ENCODE assay signal across 22 mouse cellular contexts in genomic region chr1:38662616-38663193, GRCm38 (mm10). TPM values are rescaled to one million over a fixed set of nuclear protein-coding genes. Genes with fewer than 3 reads are reported as not detected.
DNase-seq lines count a peak whose midpoint lies in the region; ATAC-seq and TF ChIP-seq lines count a peak whose summit lies in the region.
"Had no signal": no experiment of that assay in that cellular context is flagged by ENCODE, and none has a peak within 500 bp of the region (broad histone marks: within the 10 kb centered on the region; RNA-seq: fewer than 3 reads in every experiment).

No protein-coding gene starts in this region.

- peak overlapping the region; percentile 1; the same call in 1 of the 2 replicates for H3K4me2 ChIP-seq in heart, postnatal 0 days (ENCODE audit: low read depth, low read length)
- H3K4me2 ChIP-seq: forebrain, embryonic 12.5 days; hindbrain, embryonic 13.5 days; intestine, embryonic 15.5 days; limb, embryonic 12.5 days; liver, embryonic 13.5 days; lung, embryonic 15.5 days; midbrain, embryonic 13.5 days; neural tube, embryonic 13.5 days; stomach, embryonic 15.5 days had no signal

- no peak for TF ChIP-seq CTCF in heart, postnatal 0 days (IDR thresholded peaks at IDR 0.05; ENCODE audit: low read depth)

- WGBS in heart, postnatal 0 days, result 26% methylated on average over 3 of the region's 3 CpGs

- DNase-seq in heart, postnatal 0 days (ENCODE audit: low spot score), result no peak
- no peak for DNase-seq in heart, postnatal 10 days
- DNase-seq in thymus, postnatal 14 days, result peak; percentile 43
- DNase-seq in thymus, postnatal 36 days, result no peak
- DNase-seq in thymus, postnatal 25 days, result peak; percentile 30
- DNase-seq in ovary, adult 18-20 months (ENCODE audit: low spot score), result no peak
- DNase-seq in left cerebral cortex, adult 8-10 months (ENCODE audit: low spot score in 2 of 2), result no peak
- DNase-seq: cerebellum, adult 8-10 months; gastrocnemius, postnatal 14 days; kidney, adult 9 months; kidney, postnatal 36 days; liver, embryonic 13.5 days; spleen, adult 18-20 months had no signal

- H3K4me1 ChIP-seq in heart, postnatal 0 days (ENCODE audit: control insufficient read depth, insufficient read depth), result no peaks in the 10 kb centered on the region
- H3K4me1 ChIP-seq: forebrain, embryonic 12.5 days; hindbrain, embryonic 13.5 days; midbrain, embryonic 13.5 days had no signal

- intact Hi-C loops in heart, postnatal 10 days (cut with DNase I), result no loop called here

- H3K36me3 ChIP-seq in heart, postnatal 0 days (replicated peaks; ENCODE audit: control insufficient read depth, insufficient read depth, low read length), result no peaks in the 10 kb centered on the region
- H3K36me3 ChIP-seq: forebrain, embryonic 12.5 days; hindbrain, embryonic 13.5 days; intestine, embryonic 15.5 days; limb, embryonic 12.5 days; liver, embryonic 13.5 days; lung, embryonic 15.5 days; midbrain, embryonic 13.5 days; neural tube, embryonic 13.5 days; stomach, embryonic 15.5 days had no signal

- H3K9ac ChIP-seq in heart, postnatal 0 days (replicated peaks; ENCODE audit: low read depth, low read length), result no peak overlapping the region
- H3K9ac ChIP-seq: forebrain, embryonic 12.5 days; hindbrain, embryonic 13.5 days; intestine, embryonic 15.5 days; limb, embryonic 12.5 days; liver, embryonic 13.5 days; lung, embryonic 15.5 days; midbrain, embryonic 13.5 days; neural tube, embryonic 13.5 days; stomach, embryonic 15.5 days had no signal

- H3K4me3 ChIP-seq in heart, postnatal 0 days (ENCODE audit: low read depth, low read length), result no peak overlapping the region
- H3K4me3 ChIP-seq: forebrain, embryonic 12.5 days; hindbrain, embryonic 13.5 days; intestine, embryonic 15.5 days; limb, embryonic 12.5 days; liver, embryonic 13.5 days; lung, embryonic 15.5 days; midbrain, embryonic 13.5 days; neural tube, embryonic 13.5 days; stomach, embryonic 15.5 days had no signal

- H3K27ac ChIP-seq in heart, postnatal 0 days (ENCODE audit: low read depth), result no peak overlapping the region
- H3K27ac ChIP-seq: forebrain, embryonic 12.5 days; hindbrain, embryonic 13.5 days; intestine, embryonic 15.5 days; limb, embryonic 12.5 days; liver, embryonic 13.5 days; lung, embryonic 15.5 days; midbrain, embryonic 13.5 days; neural tube, embryonic 13.5 days; stomach, embryonic 15.5 days had no signal

- no peaks in the 10 kb centered on the region for H3K27me3 ChIP-seq in heart, postnatal 0 days (ENCODE audit: control insufficient read depth, insufficient read depth, low read length)
- H3K27me3 ChIP-seq: forebrain, embryonic 12.5 days; hindbrain, embryonic 13.5 days; intestine, embryonic 15.5 days; limb, embryonic 12.5 days; liver, embryonic 13.5 days; lung, embryonic 15.5 days; midbrain, embryonic 13.5 days; neural tube, embryonic 13.5 days; stomach, embryonic 15.5 days had no signal

- TF ChIP-seq EP300 in heart, postnatal 0 days (IDR thresholded peaks at IDR 0.05; ENCODE audit: low read depth), result no peak

- H3K9me3 ChIP-seq in heart, postnatal 0 days (replicated peaks; ENCODE audit: control insufficient read depth, low read length), result no peaks in the 10 kb centered on the region
- H3K9me3 ChIP-seq: forebrain, embryonic 12.5 days; hindbrain, embryonic 13.5 days; intestine, embryonic 15.5 days; limb, embryonic 12.5 days; liver, embryonic 13.5 days; lung, embryonic 15.5 days; midbrain, embryonic 13.5 days; neural tube, embryonic 13.5 days; stomach, embryonic 15.5 days had no signal

- no peak for ATAC-seq in heart, postnatal 0 days (ENCODE audit: insufficient read depth, low read depth)
- ATAC-seq in common myeloid progenitor, adult 5-6 weeks (replicated peaks; ENCODE audit: low read depth, poor library complexity, severe bottlenecking), result peak; percentile 26; the same call in 1 of the 2 replicates
- ATAC-seq: intestine, embryonic 15.5 days; midbrain, embryonic 13.5 days had no signal

RNA-seq across cellular contexts. Expression of gene Aff3, which starts 2.0 kb away (rescaled TPM):
- total RNA-seq in heart, postnatal 0 days (2014; rRNA removed; ENCODE audit: low replicate concordance), result 1.9 and 4.9 TPM in 2 replicates
- polyA plus RNA-seq in heart, postnatal 0 days (2015; fragmentation: Nextera tagmentation; extraction: Ambion mirVana), result 0.80 and 1.1 TPM in 2 replicates
- 1 to 10 TPM; 5.2 to 6.9 TPM for total RNA-seq in heart, postnatal 10 days (2021)
- total RNA-seq in common myeloid progenitor, adult 5-6 weeks (2017), result 99.9 and 115 TPM in 2 replicates
- total RNA-seq in left cerebral cortex, adult 8-10 months (2022), result 100 to 1,000 TPM in 3 of 4 experiments, 10 to 100 TPM in 1; 96.9 to 118 (median 107) TPM

Comparison
In these comparisons a context has a peak if more than half of its experiments do, and no peak if none do; other contexts are left out.
1. DNase-seq: peak in thymus, postnatal 14 days (single experiment) and thymus, postnatal 25 days (single experiment); none in heart, postnatal 0 days (single experiment), heart, postnatal 10 days (0 of 2), thymus, postnatal 36 days (0 of 2), ovary, adult 18-20 months (single experiment) and left cerebral cortex, adult 8-10 months (0 of 2).
2. RNA of gene Aff3, which starts 2.0 kb away (total RNA-seq): 99.9 to 115 TPM in common myeloid progenitor, adult 5-6 weeks and 96.9 to 118 TPM in left cerebral cortex, adult 8-10 months; 5.2 to 6.9 TPM in heart, postnatal 10 days and 1.9 to 4.9 TPM in heart, postnatal 0 days; every median in the first group is over 10 times any median in the second.